Mouse (Mus musculus): ENCODE measurements around the gene Cdc16. TPM values are rescaled to one million over a fixed set of nuclear protein-coding genes. Genes with fewer than 3 reads are reported as not detected.
A peak's percentile ranks its signal among the peaks of the same experiment; 100 is the strongest.

Gene Cdc16
- polyA plus RNA-seq, 1 experiment from 2014 or later = 175 TPM

GRCm38 (mm10) chr8:13747626-13748025 is 9.8 kb upstream of the Cdc16 start:
- Histone ChIP-seq H3K4me3 (ENCODE audit: low read depth, low read length) (no peak overlapping the region), H3K4me2 (ENCODE audit: low read length) (peak overlapping the region; percentile 29; the same call in 1 of the 2 replicates), H3K27ac (ENCODE audit: low read depth) (peak overlapping the region; percentile 43; the same call in 1 of the 2 replicates), H3K36me3 (ENCODE audit: control insufficient read depth, insufficient read depth, low read length) (no peaks in the 10 kb centered on the region), H3K4me1 (replicated peaks; ENCODE audit: control insufficient read depth, insufficient read depth, low read length) (peaks cover 13% of the 10 kb centered on the region), H3K9me3 (ENCODE audit: control insufficient read depth, low read length) (no peaks in the 10 kb centered on the region), H3K27me3 (replicated peaks; ENCODE audit: control insufficient read depth, insufficient read depth, low read length) (no peaks in the 10 kb centered on the region), H3K9ac (ENCODE audit: low read length) (no peak overlapping the region)
- WGBS = 2% methylated on average over 3 of the region's 3 CpGs
- ATAC-seq (replicated peaks; ENCODE audit: low FRiP score, low TSS enrichment, low read depth) = peak; percentile 81
- no peak for DNase-seq (ENCODE audit: low spot score)

DNA sequence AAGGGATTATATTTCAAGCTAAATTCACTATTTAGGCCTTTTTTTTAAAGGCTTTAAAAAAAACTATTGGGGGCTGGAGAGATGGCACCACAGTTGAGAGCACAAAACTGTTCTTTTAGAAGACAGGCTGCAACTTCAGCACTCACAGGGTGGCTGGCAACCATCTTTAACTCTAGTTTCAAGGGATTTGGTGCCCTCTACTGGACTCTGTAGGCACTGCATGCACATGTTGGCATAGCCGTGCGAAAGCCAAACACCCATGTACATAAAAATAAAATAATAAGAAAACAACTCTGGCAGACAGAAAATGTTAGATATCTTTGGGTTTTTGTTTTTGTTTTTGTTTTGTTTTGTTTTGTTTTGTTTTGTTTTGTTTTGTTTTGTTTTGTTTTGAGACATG is 3.8 kb upstream of the Cdc16 start:
- WGBS = 27% methylated on average over 2 of the region's 2 CpGs
- H3K27ac ChIP-seq (ENCODE audit: low read depth) = no peak overlapping the region
- H3K4me3 ChIP-seq (ENCODE audit: low read depth, low read length) = no peak overlapping the region
- no peak overlapping the region for H3K4me2 ChIP-seq (ENCODE audit: low read length)
- H3K36me3 ChIP-seq (ENCODE audit: control insufficient read depth, insufficient read depth, low read length) = no peaks in the 10 kb centered on the region
- no peaks in the 10 kb centered on the region for H3K27me3 ChIP-seq (replicated peaks; ENCODE audit: control insufficient read depth, insufficient read depth, low read length)
- H3K4me1 ChIP-seq (replicated peaks; ENCODE audit: control insufficient read depth, insufficient read depth, low read length) = peaks cover 11% of the 10 kb centered on the region
- H3K9ac ChIP-seq (ENCODE audit: low read length) = no peak overlapping the region
- ATAC-seq (replicated peaks; ENCODE audit: low FRiP score, low TSS enrichment, low read depth) (no peak), DNase-seq (ENCODE audit: low spot score) (peak; percentile 89)
- H3K9me3 ChIP-seq (ENCODE audit: control insufficient read depth, low read length) = no peaks in the 10 kb centered on the region

GRCm38 (mm10) chr8:13756480-13756879 is 996 bp upstream of the Cdc16 start:
- DNase-seq (ENCODE audit: low spot score) (no peak), ATAC-seq (replicated peaks; ENCODE audit: low FRiP score, low TSS enrichment, low read depth) (no peak)
- H3K4me1 ChIP-seq (replicated peaks; ENCODE audit: control insufficient read depth, insufficient read depth, low read length) = peaks cover 20% of the 10 kb centered on the region
- H3K4me3 ChIP-seq (ENCODE audit: low read depth, low read length) = no peak overlapping the region
- H3K27me3 ChIP-seq (replicated peaks; ENCODE audit: control insufficient read depth, insufficient read depth, low read length) = no peaks in the 10 kb centered on the region
- 57% methylated on average over 7 of the region's 7 CpGs for WGBS
- no peak overlapping the region for H3K27ac ChIP-seq (ENCODE audit: low read depth)
- H3K9ac ChIP-seq (ENCODE audit: low read length) = no peak overlapping the region
- H3K4me2 ChIP-seq (ENCODE audit: low read length) = no peak overlapping the region; the same call in 1 of the 2 replicates
- peaks cover 17% of the 10 kb centered on the region for H3K36me3 ChIP-seq (ENCODE audit: control insufficient read depth, insufficient read depth, low read length)
- no peaks in the 10 kb centered on the region for H3K9me3 ChIP-seq (ENCODE audit: control insufficient read depth, low read length)

- peak overlapping the region; percentile 89 for H3K9ac ChIP-seq (ENCODE audit: low read length)
- peak; percentile 70 for ATAC-seq (replicated peaks; ENCODE audit: low FRiP score, low TSS enrichment, low read depth)
- peak overlapping the region; percentile 82 for H3K27ac ChIP-seq (ENCODE audit: low read depth)
- WGBS = under 1% methylated on average over 38 of the region's 38 CpGs
- H3K9me3 ChIP-seq (ENCODE audit: control insufficient read depth, low read length) = no peaks in the 10 kb centered on the region
- H3K4me3 ChIP-seq (ENCODE audit: low read depth, low read length) = peak overlapping the region; percentile 88
- no peaks in the 10 kb centered on the region for H3K27me3 ChIP-seq (replicated peaks; ENCODE audit: control insufficient read depth, insufficient read depth, low read length)
- peaks cover 32% of the 10 kb centered on the region for H3K36me3 ChIP-seq (ENCODE audit: control insufficient read depth, insufficient read depth, low read length)
- H3K4me1 ChIP-seq (replicated peaks; ENCODE audit: control insufficient read depth, insufficient read depth, low read length) = peaks cover 20% of the 10 kb centered on the region
- peak overlapping the region; percentile 61 for H3K4me2 ChIP-seq (ENCODE audit: low read length)
- DNase-seq (ENCODE audit: low spot score) = peak; percentile 72
Measured at GRCm38 (mm10) chr8:13757805-13758727, 590 bp downstream of the Cdc16 start.

DNA sequence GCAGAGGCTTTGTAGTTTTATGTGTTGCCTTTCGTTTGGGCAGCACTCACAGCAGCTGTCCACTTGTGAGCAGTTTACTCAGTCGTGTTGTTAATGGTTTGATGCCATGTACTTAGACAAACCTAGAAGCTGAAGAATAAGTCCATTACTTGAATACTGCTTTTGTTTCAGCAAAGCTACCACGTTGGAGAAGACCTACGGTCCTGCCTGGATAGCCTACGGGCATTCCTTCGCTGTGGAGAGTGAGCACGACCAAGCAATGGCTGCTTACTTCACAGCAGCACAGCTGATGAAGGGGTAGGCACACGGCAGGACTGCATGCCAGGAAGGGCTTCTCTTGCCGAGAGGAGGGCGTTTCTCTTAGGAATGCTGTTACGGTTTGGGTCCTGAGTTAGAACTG is 11.7 kb downstream of the Cdc16 start:
- Histone ChIP-seq H3K9ac (ENCODE audit: low read length) (no peak overlapping the region), H3K27ac (ENCODE audit: low read depth) (no peak overlapping the region), H3K4me3 (ENCODE audit: low read depth, low read length) (no peak overlapping the region), H3K36me3 (ENCODE audit: control insufficient read depth, insufficient read depth, low read length) (peaks cover 98% of the 10 kb centered on the region), H3K4me2 (ENCODE audit: low read length) (no peak overlapping the region), H3K27me3 (replicated peaks; ENCODE audit: control insufficient read depth, insufficient read depth, low read length) (no peaks in the 10 kb centered on the region), H3K9me3 (ENCODE audit: control insufficient read depth, low read length) (no peaks in the 10 kb centered on the region), H3K4me1 (replicated peaks; ENCODE audit: control insufficient read depth, insufficient read depth, low read length) (no peaks in the 10 kb centered on the region)
- WGBS = 86% methylated on average over 11 of the region's 11 CpGs
- DNase-seq (ENCODE audit: low spot score) (no peak), ATAC-seq (replicated peaks; ENCODE audit: low FRiP score, low TSS enrichment, low read depth) (no peak)

- no peak overlapping the region for H3K9ac ChIP-seq (ENCODE audit: low read length)
- ATAC-seq (replicated peaks; ENCODE audit: low FRiP score, low TSS enrichment, low read depth) (no peak), DNase-seq (ENCODE audit: low spot score) (no peak)
- H3K4me1 ChIP-seq (replicated peaks; ENCODE audit: control insufficient read depth, insufficient read depth, low read length) = peaks cover 9% of the 10 kb centered on the region
- peaks cover 70% of the 10 kb centered on the region for H3K36me3 ChIP-seq (ENCODE audit: control insufficient read depth, insufficient read depth, low read length)
- H3K27ac ChIP-seq (ENCODE audit: low read depth) = no peak overlapping the region
- no peaks in the 10 kb centered on the region for H3K27me3 ChIP-seq (replicated peaks; ENCODE audit: control insufficient read depth, insufficient read depth, low read length)
- no peaks in the 10 kb centered on the region for H3K9me3 ChIP-seq (ENCODE audit: control insufficient read depth, low read length)
- H3K4me2 ChIP-seq (ENCODE audit: low read length) = no peak overlapping the region
- no peak overlapping the region for H3K4me3 ChIP-seq (ENCODE audit: low read depth, low read length)
- WGBS = 80% methylated on average over 3 of the region's 3 CpGs
Measured at GRCm38 (mm10) chr8:13780536-13780935, 23.1 kb downstream of the Cdc16 start.

- Histone ChIP-seq H3K27me3 (replicated peaks; ENCODE audit: control insufficient read depth, insufficient read depth, low read length) (no peaks in the 10 kb centered on the region), H3K27ac (ENCODE audit: low read depth) (peak within 1 kb of the TSS; percentile 98), H3K9me3 (ENCODE audit: control insufficient read depth, low read length) (no peaks in the 10 kb centered on the region), H3K4me2 (ENCODE audit: low read length) (peak within 1 kb of the TSS; percentile 82), H3K4me3 (ENCODE audit: low read depth, low read length) (peak within 1 kb of the TSS; percentile 72), H3K9ac (ENCODE audit: low read length) (peak within 1 kb of the TSS; percentile 98), H3K4me1 (replicated peaks; ENCODE audit: control insufficient read depth, insufficient read depth, low read length) (peaks cover 9% of the 10 kb centered on the region), H3K36me3 (ENCODE audit: control insufficient read depth, insufficient read depth, low read length) (peaks cover 46% of the 10 kb centered on the region)
- DNase-seq (ENCODE audit: low spot score) (peak; percentile 95), ATAC-seq (replicated peaks; ENCODE audit: low FRiP score, low TSS enrichment, low read depth) (peak; percentile 94)
- under 1% methylated on average over 47 of the region's 47 CpGs for WGBS
Measured at GRCm38 (mm10) chr8:13785250-13785763, 27.8 kb downstream of the Cdc16 start, which contains the start of gene Upf3a. TSS of gene Upf3a (plus strand) at chr8:13785615.

- ATAC-seq (replicated peaks; ENCODE audit: low FRiP score, low TSS enrichment, low read depth) = peak; percentile 96
- WGBS = under 1% methylated on average over 46 of the region's 47 CpGs
- peak; percentile 100 for DNase-seq (ENCODE audit: low spot score)
- Histone ChIP-seq H3K9ac (ENCODE audit: low read length) (peak overlapping the region; percentile 98), H3K9me3 (ENCODE audit: control insufficient read depth, low read length) (no peaks in the 10 kb centered on the region), H3K36me3 (ENCODE audit: control insufficient read depth, insufficient read depth, low read length) (peaks cover 41% of the 10 kb centered on the region), H3K4me2 (ENCODE audit: low read length) (peak overlapping the region; percentile 82), H3K27me3 (replicated peaks; ENCODE audit: control insufficient read depth, insufficient read depth, low read length) (no peaks in the 10 kb centered on the region), H3K27ac (ENCODE audit: low read depth) (peak overlapping the region; percentile 98), H3K4me3 (ENCODE audit: low read depth, low read length) (peak overlapping the region; percentile 72), H3K4me1 (replicated peaks; ENCODE audit: control insufficient read depth, insufficient read depth, low read length) (peaks cover 9% of the 10 kb centered on the region)
Measured at GRCm38 (mm10) chr8:13785764-13786299, 28.4 kb downstream of the Cdc16 start.

Measured in intestine, embryonic 14.5 days (tissue).